Mouse (Mus musculus): Measurements from ENCODE around the gene Fbln7. TPM values are rescaled to one million over a fixed set of nuclear protein-coding genes. Genes with fewer than 3 reads are reported as not detected.

Fbln7 gene
- polyA plus RNA-seq, 1 experiment from 2014 or later, result 1.7 TPM

DNA sequence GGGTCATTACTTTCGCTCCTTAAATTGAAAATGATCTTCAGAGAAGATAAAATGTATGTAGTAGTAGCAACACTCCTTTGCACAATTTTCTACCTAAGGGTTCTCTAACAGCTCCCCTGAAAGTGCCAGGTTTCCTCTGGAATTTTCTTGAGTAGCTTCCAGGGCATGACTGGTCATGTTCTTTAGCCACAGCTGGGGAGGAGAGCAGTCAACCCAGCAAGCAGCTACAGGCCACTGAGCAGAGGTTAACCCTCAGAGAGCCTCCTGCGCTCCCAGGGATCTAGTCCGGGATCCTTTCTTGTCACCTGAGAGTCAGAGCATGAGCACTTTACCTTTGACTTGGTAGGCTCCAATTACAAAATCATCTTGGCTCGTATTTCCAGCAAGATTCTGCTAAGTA, 62.0 kb downstream of the Fbln7 start:
- Histone ChIP-seq H3K4me3 (replicated peaks; ENCODE audit: low read depth, low read length) (no peak overlapping the region), H3K9ac (replicated peaks; ENCODE audit: low read length) (no peak overlapping the region), H3K9me3 (ENCODE audit: control insufficient read depth, low read length) (no peaks in the 10 kb centered on the region), H3K4me1 (ENCODE audit: control insufficient read depth, insufficient read depth, low read length) (no peaks in the 10 kb centered on the region), H3K27me3 (ENCODE audit: control insufficient read depth, insufficient read depth, low read length) (no peaks in the 10 kb centered on the region), H3K36me3 (ENCODE audit: control insufficient read depth, insufficient read depth, low read length) (peaks cover 12% of the 10 kb centered on the region), H3K4me2 (ENCODE audit: low read length) (no peak overlapping the region), H3K27ac (replicated peaks; ENCODE audit: low read depth, low read length) (no peak overlapping the region)
- ATAC-seq (ENCODE audit: low FRiP score, low TSS enrichment) (no peak), DNase-seq (no peak)
- WGBS, result 95% methylated on average over 4 of the region's 4 CpGs

DNA sequence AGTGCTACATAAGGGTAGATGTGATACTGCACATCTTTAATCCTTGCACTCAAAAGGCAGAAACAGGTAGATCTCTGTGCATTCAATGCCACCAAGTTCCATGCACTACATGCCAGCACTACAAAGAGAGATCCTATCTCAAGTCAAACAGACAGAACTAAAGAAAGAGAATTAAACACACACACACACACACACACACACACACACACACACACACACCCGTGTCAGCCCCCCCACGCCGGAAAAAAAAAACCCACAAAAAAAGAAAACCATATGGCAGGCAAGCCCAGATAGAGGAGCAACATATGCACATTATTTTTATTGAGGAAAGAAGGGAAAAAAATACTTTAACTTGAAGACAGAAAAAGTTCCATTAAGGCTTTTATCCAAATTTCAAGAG, 65.7 kb downstream of the Fbln7 start:
- no peaks in the 10 kb centered on the region for H3K4me1 ChIP-seq (ENCODE audit: control insufficient read depth, insufficient read depth, low read length)
- no peak overlapping the region for H3K9ac ChIP-seq (replicated peaks; ENCODE audit: low read length)
- no peak overlapping the region for H3K4me2 ChIP-seq (ENCODE audit: low read length)
- peaks cover 40% of the 10 kb centered on the region for H3K36me3 ChIP-seq (ENCODE audit: control insufficient read depth, insufficient read depth, low read length)
- no peaks in the 10 kb centered on the region for H3K27me3 ChIP-seq (ENCODE audit: control insufficient read depth, insufficient read depth, low read length)
- no peak overlapping the region for H3K27ac ChIP-seq (replicated peaks; ENCODE audit: low read depth, low read length)
- no peaks in the 10 kb centered on the region for H3K9me3 ChIP-seq (ENCODE audit: control insufficient read depth, low read length)
- ATAC-seq (ENCODE audit: low FRiP score, low TSS enrichment) (no peak), DNase-seq (no peak)
- H3K4me3 ChIP-seq (replicated peaks; ENCODE audit: low read depth, low read length), result no peak overlapping the region
- 87% methylated on average over 3 of the region's 3 CpGs for WGBS

DNA sequence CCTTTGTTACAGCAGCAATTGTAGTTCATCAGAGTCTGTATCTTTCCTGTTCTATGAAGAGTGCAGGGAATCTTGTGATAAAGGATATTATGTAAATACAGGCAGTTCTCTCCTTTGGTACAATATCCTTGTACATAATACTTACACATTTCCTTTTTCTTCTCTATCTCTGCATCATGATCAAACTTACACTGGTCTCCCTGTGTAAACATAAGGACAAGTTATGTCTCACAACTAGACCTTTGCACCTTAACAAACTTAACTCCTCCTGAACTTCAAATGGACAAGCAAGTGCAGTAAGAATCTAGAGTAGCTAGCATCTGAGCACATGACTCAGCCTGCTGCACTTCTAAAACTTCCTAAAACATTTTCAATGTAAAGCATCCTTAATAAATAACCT, 67.9 kb downstream of the Fbln7 start:
- Histone ChIP-seq H3K27me3 (ENCODE audit: control insufficient read depth, insufficient read depth, low read length) (no peaks in the 10 kb centered on the region), H3K36me3 (ENCODE audit: control insufficient read depth, insufficient read depth, low read length) (peaks cover 50% of the 10 kb centered on the region), H3K4me2 (ENCODE audit: low read length) (no peak overlapping the region), H3K4me3 (replicated peaks; ENCODE audit: low read depth, low read length) (no peak overlapping the region), H3K4me1 (ENCODE audit: control insufficient read depth, insufficient read depth, low read length) (no peaks in the 10 kb centered on the region), H3K9ac (replicated peaks; ENCODE audit: low read length) (no peak overlapping the region), H3K9me3 (ENCODE audit: control insufficient read depth, low read length) (no peaks in the 10 kb centered on the region), H3K27ac (replicated peaks; ENCODE audit: low read depth, low read length) (no peak overlapping the region)
- DNase-seq (no peak), ATAC-seq (ENCODE audit: low FRiP score, low TSS enrichment) (no peak)

DNA sequence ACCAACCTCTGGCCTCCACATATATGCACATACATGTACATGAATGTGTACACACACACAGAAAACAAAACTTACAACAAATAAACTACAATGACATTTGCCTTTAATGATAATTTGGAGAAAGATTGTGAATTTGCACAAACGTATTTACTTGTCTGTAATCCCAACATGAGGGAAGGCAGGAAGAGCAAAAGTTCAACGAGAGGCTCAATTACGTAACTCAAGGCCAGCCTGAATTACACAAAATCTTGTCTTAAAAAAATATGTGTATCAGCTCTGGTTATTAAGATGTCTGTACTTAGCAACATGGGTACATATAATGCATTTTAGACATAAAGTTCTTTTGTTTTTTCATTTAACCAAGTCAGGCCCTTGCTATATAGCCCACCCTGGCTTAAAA, 73.5 kb downstream of the Fbln7 start:
- 94% methylated on average over 3 of the region's 3 CpGs for WGBS
- Histone ChIP-seq H3K27me3 (ENCODE audit: control insufficient read depth, insufficient read depth, low read length) (no peaks in the 10 kb centered on the region), H3K4me2 (ENCODE audit: low read length) (no peak overlapping the region), H3K4me1 (ENCODE audit: control insufficient read depth, insufficient read depth, low read length) (no peaks in the 10 kb centered on the region), H3K4me3 (replicated peaks; ENCODE audit: low read depth, low read length) (no peak overlapping the region), H3K9me3 (ENCODE audit: control insufficient read depth, low read length) (no peaks in the 10 kb centered on the region), H3K36me3 (ENCODE audit: control insufficient read depth, insufficient read depth, low read length) (peaks cover 31% of the 10 kb centered on the region), H3K9ac (replicated peaks; ENCODE audit: low read length) (no peak overlapping the region), H3K27ac (replicated peaks; ENCODE audit: low read depth, low read length) (no peak overlapping the region)
- DNase-seq (no peak), ATAC-seq (ENCODE audit: low FRiP score, low TSS enrichment) (no peak)

DNA sequence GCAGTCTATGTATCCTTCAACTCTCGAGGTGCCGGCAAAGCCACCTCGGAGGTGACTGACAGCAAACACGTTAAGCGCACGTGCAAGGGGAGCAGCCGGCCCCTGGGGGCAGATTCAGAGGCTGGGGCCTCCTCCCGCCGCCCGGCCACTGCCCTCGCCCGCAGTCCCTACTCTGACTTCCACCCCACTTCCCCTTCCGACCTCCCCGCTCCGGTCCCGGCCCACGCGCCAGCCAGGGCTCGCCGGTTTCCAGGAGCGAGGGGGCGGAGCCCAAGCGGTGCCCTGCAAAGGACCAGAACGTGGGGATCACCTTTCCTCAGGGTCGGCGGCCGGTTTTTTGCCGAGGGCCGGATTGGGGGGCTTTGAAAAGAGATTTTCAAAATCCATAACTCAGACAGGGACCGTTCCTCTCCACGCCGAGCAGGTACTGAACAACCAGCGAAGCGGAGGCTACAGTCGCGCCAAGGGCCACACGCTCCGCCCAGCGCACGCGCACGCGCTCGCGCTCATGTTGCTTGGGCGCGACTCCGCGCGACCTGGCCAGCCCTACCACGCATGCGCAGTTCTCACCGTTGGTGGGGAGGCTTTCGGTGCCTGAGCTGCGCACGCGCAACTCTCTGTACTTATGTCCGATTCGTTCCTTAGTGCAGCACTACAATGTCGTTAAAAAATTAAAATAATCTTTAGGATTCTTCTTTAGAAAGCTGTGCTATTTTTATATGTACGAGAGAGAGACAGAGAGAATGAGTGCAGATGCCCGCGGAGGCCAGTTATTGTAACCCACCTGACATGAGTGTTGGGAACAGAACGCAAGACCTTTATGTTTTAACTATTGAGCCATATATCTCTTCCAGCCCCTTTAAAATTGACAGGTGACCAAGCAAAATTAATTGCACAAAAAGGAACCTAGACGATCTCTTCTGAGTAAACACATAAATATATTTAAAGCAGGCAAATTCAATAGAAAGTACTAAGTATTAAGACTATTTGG, 81.1 kb downstream of the Fbln7 start, which contains the start of gene Zc3h8:
Gene Zc3h8, minus strand, starts transcription at position 540 of the 991 bp plus-strand sequence.
- DNase-seq (peak; percentile 100), ATAC-seq (ENCODE audit: low FRiP score, low TSS enrichment) (peak; percentile 90)
- 0 out of 2 replicates have a peak, but pooled peaks cover 1% of the 10 kb centered on the region for H3K36me3 ChIP-seq (ENCODE audit: control insufficient read depth, insufficient read depth, low read length)
- peak within 1 kb of the TSS; percentile 74 for H3K9ac ChIP-seq (replicated peaks; ENCODE audit: low read length)
- H3K4me1 ChIP-seq (ENCODE audit: control insufficient read depth, insufficient read depth, low read length), result peaks cover 4% of the 10 kb centered on the region; the same call in 1 of the 2 replicates
- H3K27ac ChIP-seq (replicated peaks; ENCODE audit: low read depth, low read length), result peak within 1 kb of the TSS; percentile 85
- H3K27me3 ChIP-seq (ENCODE audit: control insufficient read depth, insufficient read depth, low read length), result no peaks in the 10 kb centered on the region
- peak within 1 kb of the TSS; percentile 76 for H3K4me3 ChIP-seq (replicated peaks; ENCODE audit: low read depth, low read length)
- peak within 1 kb of the TSS; percentile 64 for H3K4me2 ChIP-seq (ENCODE audit: low read length)
- no peaks in the 10 kb centered on the region for H3K9me3 ChIP-seq (ENCODE audit: control insufficient read depth, low read length)
- 2% methylated on average over 65 of the region's 65 CpGs for WGBS

Small RNAs within 50 kb of the gene (microRNA-seq; reads per million reads assigned to microRNA genes)
- not detected for gene Gm22859

Other genes with a start within 250 kb of the Fbln7 start
- gene Anapc1, start 175.6 kb upstream of the Fbln7 start, polyA plus RNA-seq (2014; fragmentation: Nextera tagmentation; extraction: Ambion mirVana), result 51.8 and 61.5 TPM in 2 replicates
- gene Mertk, start 164.0 kb upstream of the Fbln7 start, polyA plus RNA-seq (2014; fragmentation: Nextera tagmentation; extraction: Ambion mirVana), result 0.54 and 1.4 TPM in 2 replicates
- 32.4 and 39.0 TPM in 2 replicates for gene Tmem87b, start 44.9 kb upstream of the Fbln7 start, polyA plus RNA-seq (2014; fragmentation: Nextera tagmentation; extraction: Ambion mirVana)
- 12.4 and 14.1 TPM in 2 replicates for gene Zc3h8, start 81.1 kb downstream of the Fbln7 start, polyA plus RNA-seq (2014; fragmentation: Nextera tagmentation; extraction: Ambion mirVana)
- gene Zc3h6, start 104.4 kb downstream of the Fbln7 start, polyA plus RNA-seq (2014; fragmentation: Nextera tagmentation; extraction: Ambion mirVana), result 5.7 and 6.0 TPM in 2 replicates
- gene Gm10762, start 104.7 kb downstream of the Fbln7 start, polyA plus RNA-seq (2014; fragmentation: Nextera tagmentation; extraction: Ambion mirVana), result 21.8 and 23.1 TPM in 2 replicates
- gene Vinac1, start 185.2 kb downstream of the Fbln7 start, polyA plus RNA-seq (2014; fragmentation: Nextera tagmentation; extraction: Ambion mirVana), result 1.1 and 1.2 TPM in 2 replicates
- gene Ttl, start 203.0 kb downstream of the Fbln7 start, polyA plus RNA-seq (2014; fragmentation: Nextera tagmentation; extraction: Ambion mirVana), result 28.5 and 31.1 TPM in 2 replicates
- gene Polr1b, start 238.0 kb downstream of the Fbln7 start, polyA plus RNA-seq (2014; fragmentation: Nextera tagmentation; extraction: Ambion mirVana), result 8.3 and 9.5 TPM in 2 replicates